Mouse (Mus musculus) E14TG2a.4 (cell line): Measurements from ENCODE around the gene Poc1b.

Source experiments
- CTCF ChIP-seq: conservative IDR thresholded peaks from 2 replicates; pipeline ENCODE4 v1.5.1; 2014; ENCODE audit warnings: low read length
- POU5F1 ChIP-seq: IDR thresholded peaks from 2 replicates; pipeline ENCODE4 v1.6.1; 2014; ENCODE audit warnings: low read length, borderline replicate concordance

GRCm38 (mm10) chr10:99207121-99207520 lies 100.3 kb downstream of the Poc1b start:
- no peak for TF ChIP-seq CTCF
- TF ChIP-seq POU5F1, result no peak
